Mouse (Mus musculus): Measurements from ENCODE around the gene Dync2li1.
A peak's percentile ranks its signal among the peaks of the same experiment; 100 is the strongest.

Gene Dync2li1

GRCm38 (mm10) chr17:84626276-84626856 is at the start of gene Dync2li1:
Gene Dync2li1 (plus strand): TSS chr17:84626496.
- DNase-seq (ENCODE audit: low spot score in 2 of 2): peak; percentile 76 to 93

- DNase-seq (ENCODE audit: low spot score in 2 of 2): no peak
Measured at GRCm38 (mm10) chr17:84576621-84577293, 49.5 kb upstream of the Dync2li1 start.

- DNase-seq (ENCODE audit: low spot score in 2 of 2): no peak
Measured at GRCm38 (mm10) chr17:84579249-84579648, 47.0 kb upstream of the Dync2li1 start.

GRCm38 (mm10) chr17:84579817-84580216 is 46.5 kb upstream of the Dync2li1 start:
- DNase-seq (ENCODE audit: low spot score in 2 of 2): no peak

- DNase-seq (ENCODE audit: low spot score in 2 of 2): no peak
Measured at GRCm38 (mm10) chr17:84580821-84581220, 45.5 kb upstream of the Dync2li1 start.

- no peak for DNase-seq (ENCODE audit: low spot score in 2 of 2)
Measured at GRCm38 (mm10) chr17:84581740-84582414, 44.4 kb upstream of the Dync2li1 start.

- DNase-seq (ENCODE audit: low spot score in 2 of 2): no peak
Measured at GRCm38 (mm10) chr17:84584107-84584506, 42.2 kb upstream of the Dync2li1 start.

GRCm38 (mm10) chr17:84585104-84585503 is 41.2 kb upstream of the Dync2li1 start:
- peak; percentile 25 to 69 for DNase-seq (ENCODE audit: low spot score in 2 of 2)

GRCm38 (mm10) chr17:84590065-84590464 is 36.2 kb upstream of the Dync2li1 start:
- DNase-seq (ENCODE audit: low spot score in 2 of 2): no peak

- DNase-seq (ENCODE audit: low spot score in 2 of 2): no peak
Measured at GRCm38 (mm10) chr17:84591431-84592150, 34.7 kb upstream of the Dync2li1 start.

- DNase-seq (ENCODE audit: low spot score in 2 of 2): no peak
Measured at GRCm38 (mm10) chr17:84596015-84596441, 30.3 kb upstream of the Dync2li1 start.

GRCm38 (mm10) chr17:84596501-84596900 is 29.8 kb upstream of the Dync2li1 start:
- no peak for DNase-seq (ENCODE audit: low spot score in 2 of 2)

- DNase-seq (ENCODE audit: low spot score in 2 of 2): no peak
Measured at GRCm38 (mm10) chr17:84597859-84598258, 28.4 kb upstream of the Dync2li1 start.

- DNase-seq (ENCODE audit: low spot score in 2 of 2): no peak
Measured at GRCm38 (mm10) chr17:84598928-84599327, 27.4 kb upstream of the Dync2li1 start.

GRCm38 (mm10) chr17:84600051-84600983 is 26.0 kb upstream of the Dync2li1 start:
- DNase-seq (ENCODE audit: low spot score in 2 of 2): no peak

GRCm38 (mm10) chr17:84601805-84602204 is 24.5 kb upstream of the Dync2li1 start:
- no peak for DNase-seq (ENCODE audit: low spot score in 2 of 2)

- DNase-seq (ENCODE audit: low spot score in 2 of 2): no peak
Measured at GRCm38 (mm10) chr17:84603202-84603627, 23.1 kb upstream of the Dync2li1 start.

GRCm38 (mm10) chr17:84603709-84604420 is 22.4 kb upstream of the Dync2li1 start:
- DNase-seq (ENCODE audit: low spot score in 2 of 2): no peak

- no peak for DNase-seq (ENCODE audit: low spot score in 2 of 2)
Measured at GRCm38 (mm10) chr17:84606976-84607375, 19.3 kb upstream of the Dync2li1 start.

GRCm38 (mm10) chr17:84607617-84608016 is 18.7 kb upstream of the Dync2li1 start:
- no peak for DNase-seq (ENCODE audit: low spot score in 2 of 2)
